Mouse (Mus musculus) lung, postnatal 0 days (tissue): ENCODE results near the gene Vps9d1.

ENCODE experiments used
- CTCF ChIP-seq: IDR thresholded peaks from 2 replicates; pipeline ENCODE4 v1.5.1; 2016; ENCODE audit warnings: antibody characterized with exemption, mild to moderate bottlenecking
- EP300 ChIP-seq: IDR thresholded peaks from 2 replicates; pipeline ENCODE4 v1.6.1; 2016; ENCODE audit warnings: antibody characterized with exemption, mild to moderate bottlenecking, control low read depth

DNA sequence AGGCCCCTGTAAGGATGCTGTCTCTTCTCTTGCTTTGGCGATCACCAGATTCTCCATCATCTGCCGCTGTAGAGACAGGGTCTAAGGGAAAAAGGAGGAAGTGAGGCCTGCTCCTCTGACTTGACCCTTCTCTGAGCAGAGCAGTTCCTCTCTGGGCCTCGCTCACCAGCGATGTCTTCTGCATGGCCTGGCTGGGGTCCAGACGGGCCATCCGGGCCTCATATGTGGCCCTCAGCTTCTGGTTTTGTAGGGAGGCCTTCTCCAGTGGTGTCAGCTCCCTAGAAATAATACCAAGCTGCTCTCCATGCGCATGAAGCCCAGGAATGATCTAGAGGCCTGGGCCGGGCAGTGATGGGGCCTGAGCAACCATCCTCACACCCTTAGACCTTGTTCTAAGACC is 5.6 kb downstream of the Vps9d1 start:
- no peak for TF ChIP-seq EP300
- TF ChIP-seq CTCF = no peak
